Mouse (Mus musculus): ENCODE data around the gene Slc11a1. TPM values are rescaled to one million over a fixed set of nuclear protein-coding genes. Genes with fewer than 3 reads are reported as not detected.

Gene Slc11a1
- polyA plus RNA-seq (2017; shearing (Covaris generic)), result 2.1 TPM

DNA sequence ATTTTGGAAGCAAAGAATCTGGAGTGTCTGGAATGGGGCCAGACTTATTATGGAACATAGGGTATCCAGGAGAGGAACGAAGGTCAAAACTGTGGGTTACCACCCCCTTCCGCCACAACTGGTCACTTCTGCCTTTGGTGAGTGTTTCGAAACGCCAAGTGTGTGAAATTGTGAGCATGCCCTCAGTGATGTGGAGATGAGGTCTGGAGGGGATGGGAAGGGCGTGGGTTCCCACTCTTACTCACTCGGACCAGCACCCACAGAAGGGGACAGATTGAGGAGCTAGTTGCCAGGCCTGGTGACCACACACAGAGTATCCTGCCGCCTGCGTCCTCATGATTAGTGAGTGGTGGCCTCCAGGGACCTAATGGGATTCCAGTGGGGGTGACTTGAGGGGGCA lies at the start of gene Slc11a1:
Gene Slc11a1 (plus strand): TSS at position 216 of the 400 bp plus-strand sequence.

DNA sequence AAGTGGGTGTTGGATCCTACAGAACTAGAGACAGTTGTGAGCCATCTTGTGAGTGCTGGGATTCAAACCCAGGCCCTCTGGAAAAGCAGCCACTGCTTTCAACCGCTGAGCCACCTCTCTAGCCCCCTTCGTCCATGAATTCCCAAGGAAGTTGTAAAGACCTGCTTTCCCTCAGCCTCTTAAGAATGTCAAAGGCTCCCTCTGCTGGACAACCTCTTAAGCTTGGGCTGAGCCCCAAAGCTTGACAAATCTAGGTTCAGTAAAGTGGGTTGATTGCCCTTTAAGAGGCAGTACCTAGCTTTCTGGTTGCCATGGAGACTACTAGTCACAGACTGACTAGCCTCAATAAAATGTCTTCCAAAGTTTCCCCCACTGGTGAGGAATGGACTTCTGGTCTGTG lies 13.2 kb upstream of the Slc11a1 start, which contains the start of gene Catip:
Gene Catip (plus strand): TSS at position 297 of the 400 bp plus-strand sequence.

DNA sequence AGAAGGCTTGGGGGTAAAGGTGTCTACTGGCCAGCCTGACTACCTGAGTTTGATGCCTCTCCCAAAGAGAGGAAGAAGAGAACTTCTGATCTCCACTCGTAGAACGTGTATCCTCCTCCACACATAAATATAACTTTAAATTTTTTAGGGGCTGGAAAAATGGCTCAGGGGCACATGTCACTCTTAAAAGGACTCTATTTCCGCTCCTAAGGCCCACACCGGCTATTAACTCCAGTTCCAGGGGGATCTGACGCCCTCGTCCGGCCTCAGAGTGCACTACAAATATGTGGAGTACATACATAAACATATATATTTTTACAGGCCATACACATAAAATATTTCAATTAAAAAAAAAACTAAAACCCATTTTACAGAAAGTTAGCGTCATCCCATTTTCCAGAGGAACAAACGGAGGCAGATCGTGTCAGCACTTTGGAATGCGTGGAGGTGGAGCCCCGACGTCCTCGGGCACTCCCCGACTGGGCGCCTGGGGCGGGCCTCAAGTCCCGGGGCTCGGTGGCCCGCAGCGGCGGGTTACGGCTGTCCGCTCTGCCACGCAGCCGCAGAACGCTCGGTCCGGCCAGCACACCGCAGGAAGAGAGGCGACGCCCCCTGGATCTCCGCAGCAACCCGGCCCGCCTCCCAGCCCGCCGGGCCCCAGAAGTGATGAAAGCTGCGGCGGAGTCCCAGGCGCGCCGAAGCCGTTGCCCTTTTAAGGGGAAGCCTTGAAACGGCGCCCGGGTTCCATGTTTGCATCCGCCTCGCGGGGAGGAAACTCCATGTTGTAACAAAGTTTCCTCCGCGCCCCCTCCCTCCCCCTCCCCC lies 16.1 kb downstream of the Slc11a1 start, which contains the start of gene Ctdsp1:
Gene Ctdsp1 (plus strand): TSS at position 586 of the 825 bp plus-strand sequence.

DNA sequence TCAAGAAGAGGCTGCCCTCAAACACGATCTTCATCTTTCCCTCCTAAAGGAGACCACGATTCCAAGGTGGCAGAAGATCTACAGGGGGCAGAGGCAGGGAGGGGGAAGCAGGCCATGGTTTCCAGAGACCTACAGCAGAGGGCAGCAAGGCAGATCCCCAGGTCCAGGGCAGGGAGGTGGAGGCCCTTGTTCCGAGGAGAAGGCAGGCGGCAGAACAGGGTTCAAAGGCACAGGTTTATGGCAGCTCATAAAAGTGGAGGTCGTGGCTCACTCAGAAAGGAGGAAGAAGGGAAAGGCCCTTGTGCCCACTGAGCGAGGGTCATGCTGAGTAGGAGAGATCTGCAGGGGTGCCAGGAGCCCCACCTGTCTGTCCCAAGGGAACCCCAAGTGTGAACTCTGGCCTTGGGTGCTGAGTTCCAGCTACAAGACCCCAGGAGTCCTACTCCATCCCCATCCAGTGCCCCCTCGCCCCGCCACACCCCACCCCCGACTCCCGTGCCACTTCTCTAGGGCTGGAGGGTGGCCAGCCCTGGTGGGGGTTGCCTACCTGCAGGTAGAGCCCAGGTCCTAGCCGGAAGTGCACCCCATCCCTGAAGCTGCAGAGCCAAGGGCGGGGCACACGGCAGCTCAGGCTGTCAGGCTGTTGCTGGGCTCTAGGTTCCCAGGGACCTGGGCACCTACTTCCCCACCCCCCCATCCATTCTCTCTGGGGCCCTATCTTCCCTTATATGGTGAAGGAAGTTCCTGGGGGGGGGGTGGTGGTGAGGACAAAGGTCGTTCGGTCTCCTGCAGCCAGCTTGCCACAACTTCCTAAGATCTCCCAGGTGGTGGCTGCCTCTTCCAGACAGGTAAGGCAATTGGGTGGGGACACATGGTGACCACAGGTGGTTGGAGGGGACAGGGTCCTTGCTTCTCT lies 33.9 kb downstream of the Slc11a1 start, which contains the start of gene Vil1:
Gene Vil1 (plus strand): TSS at position 788 of the 916 bp plus-strand sequence.

Other genes with a start within 250 kb of the Slc11a1 start
- gene Rufy4, start 249.7 kb upstream of the Slc11a1 start, polyA plus RNA-seq (2017; shearing (Covaris generic)), result not detected
- gene Cxcr2, start 221.2 kb upstream of the Slc11a1 start, polyA plus RNA-seq (2017; shearing (Covaris generic)), result not detected
- gene Cxcr1, start 180.6 kb upstream of the Slc11a1 start, polyA plus RNA-seq (2017; shearing (Covaris generic)), result not detected
- gene Arpc2, start 139.1 kb upstream of the Slc11a1 start, polyA plus RNA-seq (2017; shearing (Covaris generic)), result 965 TPM
- gene Gpbar1, start 96.6 kb upstream of the Slc11a1 start, polyA plus RNA-seq (2017; shearing (Covaris generic)), result 0.51 TPM
- gene Aamp, start 90.5 kb upstream of the Slc11a1 start, polyA plus RNA-seq (2017; shearing (Covaris generic)), result 230 TPM
- gene Pnkd, start 90.3 kb upstream of the Slc11a1 start, polyA plus RNA-seq (2017; shearing (Covaris generic)), result 91.5 TPM
- gene Tmbim1, start 69.6 kb upstream of the Slc11a1 start, polyA plus RNA-seq (2017; shearing (Covaris generic)), result 25.0 TPM
- not detected for gene Catip, start 13.1 kb upstream of the Slc11a1 start, polyA plus RNA-seq (2017; shearing (Covaris generic))
- 6.1 TPM for gene Ctdsp1, start 16.3 kb downstream of the Slc11a1 start, polyA plus RNA-seq (2017; shearing (Covaris generic))
- 0.09 TPM for gene Vil1, start 34.2 kb downstream of the Slc11a1 start, polyA plus RNA-seq (2017; shearing (Covaris generic))
- gene Cnot9, start 130.9 kb downstream of the Slc11a1 start, polyA plus RNA-seq (2017; shearing (Covaris generic)), result 38.3 TPM
- gene Plcd4, start 167.7 kb downstream of the Slc11a1 start, polyA plus RNA-seq (2017; shearing (Covaris generic)), result 0.38 TPM
- gene Usp37, start 169.1 kb downstream of the Slc11a1 start, polyA plus RNA-seq (2017; shearing (Covaris generic)), result 20.7 TPM
- 22.7 TPM for gene Zfp142, start 213.1 kb downstream of the Slc11a1 start, polyA plus RNA-seq (2017; shearing (Covaris generic))
- gene Bcs1l, start 213.1 kb downstream of the Slc11a1 start, polyA plus RNA-seq (2017; shearing (Covaris generic)), result 13.6 TPM
- 33.3 TPM for gene Rnf25, start 226.2 kb downstream of the Slc11a1 start, polyA plus RNA-seq (2017; shearing (Covaris generic))
- not detected for gene Stk36, start 226.2 kb downstream of the Slc11a1 start, polyA plus RNA-seq (2017; shearing (Covaris generic))